Mouse (Mus musculus) liver, postnatal 0 days (tissue): ENCODE results near the gene Abat. TPM values are rescaled to one million over a fixed set of nuclear protein-coding genes. Genes with fewer than 3 reads are reported as not detected.

Source experiments
- ATAC-seq: fragments of 200-750 bp; cut with Nextera tagmentation; 2 replicates; pipeline ENCODE4 v1.8.0; 2017; ENCODE audit warnings: mild to moderate bottlenecking, moderate library complexity
- DNase-seq: peaks from one replicate; pipeline ENCODE4 v3.0.0-alpha.2; 2016
- H3K27ac ChIP-seq: fragments of 300-500 bp; sonication (generic); 2 replicates; pipeline ENCODE4 v1.5.1; 2014; ENCODE audit warnings: antibody characterized with exemption, moderate library complexity, mild to moderate bottlenecking, low read depth
- H3K27me3 ChIP-seq: fragments of 300-500 bp; sonication (generic); 2 replicates; pipeline ENCODE4 v1.6.1; 2014; ENCODE audit warnings: low read length, control low read depth, mixed read lengths; ENCODE audit not compliant: insufficient read depth
- H3K36me3 ChIP-seq: fragments of 300-500 bp; sonication (generic); replicated peaks from 2 replicates; pipeline ENCODE4 v1.6.1; 2014; ENCODE audit warnings: mild to moderate bottlenecking, control low read depth, low read length, moderate library complexity, mixed read lengths; ENCODE audit not compliant: insufficient read depth
- H3K4me1 ChIP-seq: fragments of 300-500 bp; sonication (generic); 2 replicates; pipeline ENCODE4 v1.6.1; 2014; ENCODE audit warnings: antibody characterized with exemption, mild to moderate bottlenecking, control low read depth; ENCODE audit not compliant: insufficient read depth
- H3K4me2 ChIP-seq: fragments of 300-500 bp; sonication (generic); 2 replicates; pipeline ENCODE4 v1.6.1; 2014; ENCODE audit warnings: low read depth, mild to moderate bottlenecking, low read length, moderate library complexity, mixed read lengths
- H3K4me3 ChIP-seq: fragments of 300-500 bp; sonication (generic); 2 replicates; pipeline ENCODE4 v1.5.1; 2014; ENCODE audit warnings: low read depth, low read length
- H3K9ac ChIP-seq: fragments of 300-500 bp; sonication (generic); replicated peaks from 2 replicates; pipeline ENCODE4 v1.6.1; 2014; ENCODE audit warnings: mild to moderate bottlenecking, moderate library complexity
- H3K9me3 ChIP-seq: fragments of 300-500 bp; sonication (generic); 2 replicates; pipeline ENCODE4 v1.6.1; 2016; ENCODE audit warnings: mild to moderate bottlenecking, control low read depth, low read length, mixed read lengths
- CTCF ChIP-seq: sonication (generic); IDR thresholded peaks from 2 replicates; pipeline ENCODE4 v1.5.1; 2016; ENCODE audit warnings: antibody characterized with exemption, low read depth
- EP300 ChIP-seq: IDR thresholded peaks from 2 replicates; pipeline ENCODE4 v1.6.1; 2016; ENCODE audit warnings: antibody characterized with exemption, low read depth, mild to moderate bottlenecking
- WGBS: fragments of 180-500 bp; shearing (Covaris S2); extraction: QIAGEN DNeasy Blood & Tissue Kit; methylation state at CpG from one replicate; pipeline ENCODE4 v1.1.7; 2014; ENCODE audit not compliant: insufficient replicate concordance; 5-methylcytosine and 5-hydroxymethylcytosine counted together
- polyA plus RNA-seq: library from polyadenylated mRNA; unstranded; fragments of >200 nt; fragmentation: Nextera tagmentation; extraction: Ambion mirVana; gene quantifications from 2 replicates; pipeline ENCODE4 v1.2.1, GENCODE M21; 2015

The Abat gene
- polyA plus RNA-seq, 1 experiment from 2014 or later, result 37.8 TPM

DNA sequence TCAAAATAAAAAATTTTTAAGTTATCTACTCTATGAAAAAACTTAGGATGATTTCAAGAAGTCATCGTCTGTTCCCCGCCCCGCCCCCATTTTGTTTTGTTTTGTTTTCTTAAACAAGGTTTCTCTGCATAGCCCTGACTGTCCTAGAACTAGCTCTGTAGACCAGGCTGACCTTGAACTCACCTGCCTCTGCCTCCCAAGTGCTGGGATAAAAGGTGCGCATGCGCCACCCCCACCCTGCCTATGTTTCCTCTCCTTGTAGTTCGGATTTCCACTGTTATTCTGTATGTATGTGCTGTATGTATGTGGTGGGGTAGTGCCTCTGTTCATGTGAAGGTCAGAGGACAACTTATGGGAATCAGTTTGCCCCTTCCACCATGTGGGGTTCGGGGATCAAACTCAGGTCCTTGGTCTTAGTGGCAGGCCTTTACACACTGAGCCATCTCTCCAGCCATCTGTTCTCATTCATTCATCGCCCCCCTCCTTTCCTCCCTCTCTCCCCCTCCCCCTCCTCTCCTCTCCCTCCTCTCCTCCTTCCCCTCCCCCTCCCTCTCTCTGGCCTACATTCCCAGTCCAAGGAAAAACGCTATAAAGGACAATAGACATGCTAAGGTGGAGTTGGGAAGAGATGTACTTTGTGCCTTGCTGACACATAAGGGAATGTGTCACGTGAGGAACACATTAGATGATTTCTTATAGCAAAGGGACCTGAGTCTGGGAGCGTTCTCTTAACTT is 21.4 kb downstream of the Abat start:
- no peak for ATAC-seq
- 72% methylated on average over 11 of the region's 11 CpGs for WGBS
- 0 out of 2 replicates have a peak, but pooled peaks cover 3% of the 10 kb centered on the region for H3K4me1 ChIP-seq
- no peaks in the 10 kb centered on the region for H3K27me3 ChIP-seq
- H3K4me2 ChIP-seq, result no peak overlapping the region
- H3K9ac ChIP-seq, result no peak overlapping the region
- no peak overlapping the region for H3K27ac ChIP-seq
- no peaks in the 10 kb centered on the region for H3K9me3 ChIP-seq
- DNase-seq, result no peak
- TF ChIP-seq CTCF (no peak), EP300 (no peak)
- H3K4me3 ChIP-seq, result no peak overlapping the region
- H3K36me3 ChIP-seq, result no peaks in the 10 kb centered on the region

DNA sequence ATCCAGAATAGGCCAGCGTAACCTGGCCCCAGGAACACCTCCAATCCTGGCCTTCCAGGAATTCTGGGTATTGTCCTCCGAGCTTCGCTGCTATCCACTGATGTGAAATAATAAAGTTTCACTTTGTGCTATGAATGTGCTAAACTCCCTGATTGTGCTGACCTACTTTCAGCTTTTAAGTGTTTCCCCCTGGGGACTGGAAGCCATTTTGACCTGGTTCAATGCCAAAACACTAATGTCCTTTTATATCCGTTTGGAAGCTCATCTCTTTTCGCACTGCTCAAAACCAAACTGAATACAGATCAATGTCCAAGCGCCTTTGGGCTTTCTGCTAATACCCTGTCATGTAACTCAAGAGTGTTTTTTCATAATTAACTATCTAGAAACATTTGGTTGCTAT is 22.2 kb downstream of the Abat start:
- H3K4me3 ChIP-seq, result no peak overlapping the region
- TF ChIP-seq CTCF, result no peak
- TF ChIP-seq EP300, result no peak
- ATAC-seq (no peak), DNase-seq (no peak)
- no peaks in the 10 kb centered on the region for H3K36me3 ChIP-seq
- H3K27ac ChIP-seq, result no peak overlapping the region
- no peaks in the 10 kb centered on the region for H3K27me3 ChIP-seq
- 0 out of 2 replicates have a peak, but pooled peaks cover 3% of the 10 kb centered on the region for H3K4me1 ChIP-seq
- WGBS, result 74% methylated on average over 6 of the region's 6 CpGs
- no peak overlapping the region for H3K4me2 ChIP-seq
- H3K9me3 ChIP-seq, result no peaks in the 10 kb centered on the region
- H3K9ac ChIP-seq, result no peak overlapping the region

DNA sequence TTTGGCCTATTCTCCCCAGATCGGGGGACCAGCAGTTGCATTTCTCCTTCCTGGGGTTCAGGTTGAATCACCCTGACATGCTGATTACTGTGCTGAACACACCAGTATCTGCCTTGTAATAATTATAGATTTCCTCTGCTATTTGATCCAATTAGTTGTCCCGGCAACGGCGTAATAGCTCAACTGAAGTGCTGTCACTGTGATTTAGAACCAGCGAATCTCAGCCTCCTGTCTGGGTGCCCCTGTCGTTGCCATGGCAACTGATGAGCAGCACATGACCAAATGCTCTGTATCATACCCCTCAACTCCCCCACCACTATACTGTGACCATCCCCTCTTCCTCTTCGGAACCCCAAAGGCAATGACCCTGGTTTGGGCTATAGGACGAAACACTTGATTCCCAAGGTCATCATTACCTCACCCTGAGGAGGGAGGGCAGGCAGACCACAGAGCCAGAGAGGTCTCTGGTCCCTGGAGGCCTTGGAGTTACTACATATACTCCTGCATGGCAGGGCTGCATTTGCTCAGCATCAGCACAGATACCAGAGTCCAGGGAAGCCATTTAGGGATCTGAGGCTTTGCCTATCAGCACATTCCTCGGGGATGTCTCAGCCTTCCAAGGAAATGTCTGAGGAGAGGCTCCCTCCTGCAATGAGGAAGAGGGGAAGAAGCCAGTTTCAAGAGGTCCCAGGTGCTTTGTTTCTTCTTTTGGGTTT is 26.1 kb downstream of the Abat start:
- ATAC-seq (no peak), DNase-seq (no peak)
- WGBS, result 68% methylated on average over 9 of the region's 9 CpGs
- Histone ChIP-seq H3K4me3 (no peak overlapping the region), H3K36me3 (no peaks in the 10 kb centered on the region), H3K9me3 (no peaks in the 10 kb centered on the region), H3K27me3 (no peaks in the 10 kb centered on the region), H3K4me2 (no peak overlapping the region), H3K27ac (no peak overlapping the region), H3K4me1 (no peaks in the 10 kb centered on the region), H3K9ac (no peak overlapping the region)
- TF ChIP-seq CTCF (no peak), EP300 (no peak)

DNA sequence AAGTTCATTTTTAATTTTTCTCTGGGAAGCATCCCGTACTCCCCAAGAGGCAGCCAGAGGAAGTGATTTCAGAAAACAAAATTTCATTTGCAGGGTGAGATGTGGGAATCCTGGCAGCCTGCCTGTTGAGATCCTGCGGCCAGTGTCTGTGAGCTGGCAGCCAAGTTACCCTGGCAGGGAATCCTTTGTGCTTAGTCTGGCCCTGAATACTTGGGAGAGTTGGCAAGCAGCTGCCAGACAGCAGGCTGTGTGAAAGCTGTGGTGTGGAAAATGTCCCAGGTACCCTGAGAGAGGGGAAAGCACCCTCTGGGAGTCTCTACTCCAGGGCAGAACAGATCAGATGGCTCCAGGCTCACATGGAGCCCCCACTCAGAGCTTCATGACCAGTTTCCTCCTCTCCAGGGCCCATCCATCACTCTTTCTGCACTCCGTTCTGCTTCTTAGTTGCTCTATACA is 27.7 kb downstream of the Abat start:
- no peaks in the 10 kb centered on the region for H3K9me3 ChIP-seq
- H3K27me3 ChIP-seq, result no peaks in the 10 kb centered on the region
- TF ChIP-seq EP300 (no peak), CTCF (no peak)
- no peak overlapping the region for H3K4me2 ChIP-seq
- no peaks in the 10 kb centered on the region for H3K36me3 ChIP-seq
- no peak overlapping the region for H3K27ac ChIP-seq
- H3K4me3 ChIP-seq, result no peak overlapping the region
- ATAC-seq, result no peak
- DNase-seq, result no peak
- H3K4me1 ChIP-seq, result no peaks in the 10 kb centered on the region
- WGBS, result 64% methylated on average over 3 of the region's 3 CpGs
- no peak overlapping the region for H3K9ac ChIP-seq

DNA sequence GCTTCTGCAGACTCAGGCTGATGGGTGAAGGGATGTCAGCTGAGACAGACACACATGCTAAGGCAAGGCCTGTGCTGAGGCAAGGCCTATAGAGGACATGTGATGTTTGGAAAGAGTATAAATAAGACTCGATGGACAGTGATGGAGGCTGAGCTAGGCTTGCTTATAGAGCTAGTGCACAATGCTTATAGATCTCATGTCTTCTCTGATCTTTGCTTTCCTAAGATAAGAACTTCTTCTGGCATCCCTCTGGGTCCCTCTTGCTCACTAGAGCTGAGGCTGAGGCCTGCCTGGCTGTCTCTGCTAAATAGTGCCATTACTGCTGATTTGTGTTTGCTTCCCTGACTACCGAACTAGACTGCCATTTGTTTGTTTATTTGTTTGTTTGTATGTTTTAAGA is 34.6 kb downstream of the Abat start:
- Histone ChIP-seq H3K36me3 (no peaks in the 10 kb centered on the region), H3K4me3 (no peak overlapping the region), H3K4me1 (no peaks in the 10 kb centered on the region), H3K4me2 (no peak overlapping the region), H3K27me3 (no peaks in the 10 kb centered on the region), H3K9me3 (no peaks in the 10 kb centered on the region), H3K27ac (no peak overlapping the region), H3K9ac (no peak overlapping the region)
- no peak for DNase-seq
- 92% methylated on average over 2 of the region's 2 CpGs for WGBS
- no peak for TF ChIP-seq EP300
- TF ChIP-seq CTCF, result no peak
- ATAC-seq, result no peak

DNA sequence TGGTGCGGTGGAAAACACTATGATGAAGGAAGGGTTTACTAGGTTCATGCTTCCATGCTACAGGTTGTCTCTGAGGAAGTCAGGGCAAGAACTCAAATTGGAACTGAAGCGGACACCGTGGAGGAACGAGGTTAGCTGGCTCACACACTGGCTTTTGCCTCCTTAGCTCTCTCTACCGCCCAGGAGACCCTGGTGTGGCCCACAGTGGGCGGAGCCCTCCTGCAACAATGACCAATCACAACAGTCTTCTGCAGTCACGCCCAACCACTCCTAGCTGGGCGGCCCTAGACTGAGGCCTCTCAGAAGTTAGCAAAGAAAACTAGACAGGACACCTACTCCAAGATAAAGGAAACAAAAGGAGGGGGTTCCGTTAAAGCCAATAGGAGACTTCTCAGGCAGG is 36.3 kb downstream of the Abat start:
- Histone ChIP-seq H3K4me1 (no peaks in the 10 kb centered on the region), H3K9me3 (no peaks in the 10 kb centered on the region; the same call in 1 of the 2 replicates), H3K4me2 (no peak overlapping the region), H3K27me3 (no peaks in the 10 kb centered on the region), H3K36me3 (no peaks in the 10 kb centered on the region; the same call in 1 of the 2 replicates), H3K27ac (no peak overlapping the region), H3K9ac (no peak overlapping the region), H3K4me3 (no peak overlapping the region)
- DNase-seq (no peak), ATAC-seq (no peak)
- TF ChIP-seq CTCF (no peak), EP300 (no peak)
- 64% methylated on average over 9 of the region's 9 CpGs for WGBS
